In genomic region chr9:55545556-55546175, GRCm38 (mm10) we compare ENCODE assay signal across 9 mouse cellular contexts. TPM values are rescaled to one million over a fixed set of nuclear protein-coding genes. Genes with fewer than 3 reads are reported as not detected.
A peak's percentile ranks its signal among the peaks of the same experiment; 100 is the strongest.
DNase-seq lines count a peak whose midpoint lies in the region; ATAC-seq and TF ChIP-seq lines count a peak whose summit lies in the region.
"Had no signal": no experiment of that assay in that cellular context is flagged by ENCODE, and none has a peak within 500 bp of the region (broad histone marks: within the 10 kb centered on the region; RNA-seq: fewer than 3 reads in every experiment).

No protein-coding gene starts in this region.

- no peak overlapping the region for H3K9ac ChIP-seq in heart, adult 2 months (ENCODE audit: low read depth, low read length)
- H3K9ac ChIP-seq in heart, postnatal 0 days (replicated peaks; ENCODE audit: low read depth, low read length): no peak overlapping the region
- H3K9ac ChIP-seq in limb, embryonic 12.5 days (replicated peaks): no peak overlapping the region

- TF ChIP-seq EP300 in heart, adult 2 months (IDR thresholded peaks at IDR 0.05; ENCODE audit: insufficient read depth, low read depth, low read length): no peak
- TF ChIP-seq EP300 in heart, postnatal 0 days (IDR thresholded peaks at IDR 0.05; ENCODE audit: low read depth): no peak

- TF ChIP-seq POLR2A in heart, adult 2 months (IDR thresholded peaks at IDR 0.05; ENCODE audit: insufficient read depth, low read depth, low read length): no peak

- no peak overlapping the region for H3K27ac ChIP-seq in heart, adult 2 months
- no peak overlapping the region for H3K27ac ChIP-seq in heart, postnatal 0 days (ENCODE audit: low read depth)
- H3K27ac ChIP-seq in limb, embryonic 12.5 days: no peak overlapping the region

- intact Hi-C loops in heart, adult 2 months (cut with DNase I): loop anchor here (10.0 kb wide), 1 partner anchor 221 kb away; the partner anchor contains the start of genes Nrg4 and Tmem266

- peak; percentile 30 to 48 for DNase-seq in heart, adult 2 months
- DNase-seq in heart, adult 8-10 months (ENCODE audit: low spot score): no peak
- DNase-seq in embryo, embryonic 10.5 days (ENCODE audit: low spot score): peak; percentile 44
- DNase-seq in heart, postnatal 0 days (ENCODE audit: low spot score): no peak
- peak; percentile 5 for DNase-seq in splenic B cell, adult 2 months (ENCODE audit: low read depth, low spot score)
- no peak for DNase-seq in right cerebral cortex, adult 18-20 months
- no peak for DNase-seq in thymus, postnatal 0 days (ENCODE audit: low spot score)

- no peaks in the 10 kb centered on the region for H3K36me3 ChIP-seq in heart, adult 2 months (ENCODE audit: control insufficient read depth, insufficient read depth, low read length)
- H3K36me3 ChIP-seq in heart, postnatal 0 days (replicated peaks; ENCODE audit: control insufficient read depth, insufficient read depth, low read length): no peaks in the 10 kb centered on the region
- H3K36me3 ChIP-seq in limb, embryonic 12.5 days: no peaks in the 10 kb centered on the region
- H3K36me3 ChIP-seq in splenic B cell, adult 2 months (ENCODE audit: control insufficient read depth, insufficient read depth, low read length, poor library complexity, severe bottlenecking): no peaks in the 10 kb centered on the region

- peaks cover 47% of the 10 kb centered on the region for H3K27me3 ChIP-seq in heart, adult 2 months (ENCODE audit: control insufficient read depth, insufficient read depth, low read length)
- peaks cover 94% of the 10 kb centered on the region for H3K27me3 ChIP-seq in heart, postnatal 0 days (ENCODE audit: control insufficient read depth, insufficient read depth, low read length)
- peaks cover 92% of the 10 kb centered on the region for H3K27me3 ChIP-seq in limb, embryonic 12.5 days
- no peaks in the 10 kb centered on the region for H3K27me3 ChIP-seq in splenic B cell, adult 2 months (ENCODE audit: control insufficient read depth, insufficient read depth, low read length, poor library complexity, severe bottlenecking)

- TF ChIP-seq CTCF in heart, adult 2 months (IDR thresholded peaks at IDR 0.05): no peak
- TF ChIP-seq CTCF in heart, postnatal 0 days (IDR thresholded peaks at IDR 0.05; ENCODE audit: low read depth): no peak

- H3K4me2 ChIP-seq in heart, postnatal 0 days (ENCODE audit: low read depth, low read length): no peak overlapping the region
- peak overlapping the region; percentile 51 for H3K4me2 ChIP-seq in limb, embryonic 12.5 days

- H3K79me2 ChIP-seq in heart, adult 2 months (replicated peaks; ENCODE audit: control insufficient read depth, insufficient read depth, low read length): no peaks in the 10 kb centered on the region

- no peak overlapping the region for H3K4me3 ChIP-seq in heart, adult 2 months
- H3K4me3 ChIP-seq in heart, postnatal 0 days (ENCODE audit: low read depth, low read length): peak overlapping the region; percentile 33
- H3K4me3 ChIP-seq in limb, embryonic 12.5 days (replicated peaks): peak overlapping the region; percentile 27

- peaks cover 10% of the 10 kb centered on the region for H3K4me1 ChIP-seq in heart, adult 2 months (ENCODE audit: control insufficient read depth, insufficient read depth, low read length)
- H3K4me1 ChIP-seq in heart, postnatal 0 days (ENCODE audit: control insufficient read depth, insufficient read depth): peaks cover 15% of the 10 kb centered on the region; the same call in 1 of the 2 replicates
- peaks cover 58% of the 10 kb centered on the region for H3K4me1 ChIP-seq in limb, embryonic 12.5 days (replicated peaks)

- no peaks in the 10 kb centered on the region for H3K9me3 ChIP-seq in heart, postnatal 0 days (replicated peaks; ENCODE audit: control insufficient read depth, low read length)
- H3K9me3 ChIP-seq in limb, embryonic 12.5 days: no peaks in the 10 kb centered on the region

- ATAC-seq in heart, postnatal 0 days (ENCODE audit: insufficient read depth, low read depth): no peak
- no peak for ATAC-seq in limb, embryonic 12.5 days (ENCODE audit: insufficient number of reproducible peaks, insufficient read depth, low FRiP score, low TSS enrichment, low read depth)

- 10% methylated on average over 41 of the region's 41 CpGs for WGBS in heart, adult 2 months
- 8% methylated on average over 41 of the region's 41 CpGs for WGBS in heart, postnatal 0 days
- 6% methylated on average over 41 of the region's 41 CpGs for WGBS in limb, embryonic 12.5 days

RNA-seq across cellular contexts. Expression of gene Isl2, which starts 7.2 kb away (rescaled TPM):
- not detected for total RNA-seq in heart, adult 2 months (2021)
- polyA plus RNA-seq in heart, adult 2 months (2012; rRNA removed): 0.06 TPM in 1 of 2 replicates, not detected in the other
- total RNA-seq in heart, adult 8-10 months (2022): not detected
- total RNA-seq in heart, postnatal 0 days (2014; rRNA removed; ENCODE audit: low replicate concordance): not detected in 2 replicates
- polyA plus RNA-seq in heart, postnatal 0 days (2015; fragmentation: Nextera tagmentation; extraction: Ambion mirVana): not detected in 2 replicates
- 2.3 and 3.6 TPM in 2 replicates for polyA plus RNA-seq in limb, embryonic 12.5 days (2016; fragmentation: Nextera tagmentation; extraction: Ambion mirVana)
- polyA plus RNA-seq in thymus, postnatal 0 days (2015; fragmentation: Nextera tagmentation; extraction: Ambion mirVana): 2.0 TPM in 2 replicates
- total RNA-seq: MEL had no signal

RNA-seq across cellular contexts. Expression of gene Etfa, which starts 33.6 kb away (rescaled TPM):
- total RNA-seq in heart, adult 2 months (2021): 1,000 to 10,000 TPM in 1 of 2 experiments, 100 to 1,000 TPM in 1; 871 to 1,031 TPM
- polyA plus RNA-seq in heart, adult 2 months (2012; rRNA removed): 289 and 479 TPM in 2 replicates
- 1,000 to 10,000 TPM in 2 of 4 experiments, 100 to 1,000 TPM in 2; 853 to 1,095 (median 1,008) TPM for total RNA-seq in heart, adult 8-10 months (2022)
- total RNA-seq in heart, postnatal 0 days (2014; rRNA removed; ENCODE audit: low replicate concordance): 85.6 and 94.5 TPM in 2 replicates
- polyA plus RNA-seq in heart, postnatal 0 days (2015; fragmentation: Nextera tagmentation; extraction: Ambion mirVana): 929 and 949 TPM in 2 replicates
- 183 and 192 TPM in 2 replicates for polyA plus RNA-seq in limb, embryonic 12.5 days (2016; fragmentation: Nextera tagmentation; extraction: Ambion mirVana)
- polyA plus RNA-seq in thymus, postnatal 0 days (2015; fragmentation: Nextera tagmentation; extraction: Ambion mirVana): 253 and 257 TPM in 2 replicates

Comparison
In these comparisons a context has a peak if more than half of its experiments do, and no peak if none do; other contexts are left out.
1. DNase-seq: peak in heart, adult 2 months (2 of 2), embryo, embryonic 10.5 days (single experiment) and splenic B cell, adult 2 months (single experiment); none in heart, adult 8-10 months (single experiment), heart, postnatal 0 days (single experiment), right cerebral cortex, adult 18-20 months (single experiment) and thymus, postnatal 0 days (single experiment).